Mouse (Mus musculus): ENCODE measurements at regions not wholly inside any gene's neighbourhood (a gene's known extent, or its start where the extent isn't known, plus 50 kb on each side); places are given as distances from the start of the nearest gene placed in this dataset.

DNA sequence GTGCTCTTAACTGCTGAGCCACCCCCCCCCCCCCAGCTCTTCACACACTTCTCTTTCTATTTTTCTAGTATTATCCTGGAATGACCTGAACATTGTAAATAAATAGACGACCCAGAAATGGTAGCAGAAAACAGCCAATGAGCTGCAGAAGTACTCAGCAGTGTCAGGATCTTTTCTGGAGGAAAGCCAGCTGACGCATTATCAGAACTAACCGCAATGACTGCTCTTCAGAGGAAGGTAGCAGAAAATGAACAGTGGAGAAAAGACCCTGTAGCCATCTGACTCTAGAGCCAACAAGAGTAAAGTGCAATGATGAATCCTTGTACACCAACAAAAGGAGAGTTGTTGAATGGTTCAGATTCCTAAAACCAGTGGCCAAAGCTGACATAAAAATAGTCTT lies 213.4 kb downstream of the Antxr2 start:
- TF ChIP-seq CTCF (IDR thresholded peaks at IDR 0.05; ENCODE audit: borderline replicate concordance, insufficient read depth, low read depth, low read length) (no peak), POLR2A (IDR thresholded peaks at IDR 0.05; ENCODE audit: borderline replicate concordance, insufficient read depth, low read length) (no peak)

All from cerebellum, adult 2 months (tissue).